Mouse (Mus musculus) CD4-positive helper T cell, adult 2 months (primary cell): ENCODE results near the gene Hic2.
A peak's percentile ranks its signal among the peaks of the same experiment; 100 is the strongest.
"Not testable (repeated sequence)": the region's sequence is repeated elsewhere in the genome, so short reads cannot be mapped to it uniquely, and the experiment has no call there.

Source experiments
- DNase-seq: peaks from one replicate; pipeline ENCODE4 v3.0.0-alpha.2; 2012; ENCODE audit warnings: low read depth, missing footprints, low spot score

Gene Hic2

DNA sequence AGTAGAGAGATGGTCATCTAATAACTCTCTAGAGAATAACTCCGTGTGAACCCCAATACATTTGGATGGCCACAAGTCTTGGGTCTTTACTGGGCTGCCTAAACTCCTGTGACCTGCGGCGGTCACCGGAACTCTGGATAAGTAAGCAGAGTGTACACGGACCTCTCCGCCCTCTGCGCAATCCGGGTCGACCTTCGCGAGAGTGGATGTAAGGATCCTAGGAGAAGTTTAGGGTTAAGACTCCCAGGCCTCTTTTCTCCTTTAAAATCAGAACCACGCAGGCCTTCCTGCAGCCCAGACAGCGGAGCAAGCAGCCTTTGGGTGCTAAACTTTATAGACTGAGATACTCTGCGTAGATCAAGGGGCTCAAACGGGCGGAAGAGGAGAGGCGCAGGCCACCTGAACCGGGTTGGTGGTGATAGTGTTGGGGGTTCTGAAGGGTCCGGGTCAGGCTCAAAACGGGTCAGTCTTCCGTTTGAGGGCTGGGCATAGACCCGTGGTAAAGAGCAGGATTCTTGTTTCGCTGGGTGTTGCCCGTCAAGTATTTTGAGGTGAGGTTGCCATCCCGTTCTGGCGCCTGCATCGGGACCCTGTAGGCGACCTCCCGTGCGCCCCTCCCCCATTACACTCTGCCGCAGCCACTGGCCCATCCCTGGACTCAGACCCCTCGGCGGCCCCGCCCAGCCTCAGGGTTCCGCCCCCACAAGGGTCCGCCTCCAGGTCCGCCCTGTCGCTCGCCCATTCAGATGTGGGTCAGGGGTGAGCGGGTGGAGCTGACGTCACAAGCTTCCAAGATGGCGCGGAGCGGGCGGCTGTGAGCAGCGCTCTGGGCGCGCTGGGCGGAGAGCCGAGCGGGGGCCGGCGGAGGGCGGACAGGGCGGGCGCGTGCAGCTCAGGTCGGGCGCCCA lies at the start of gene Hic2:
TSS of gene Hic2 (plus strand) at position 779 of the 908 bp plus-strand sequence.
- DNase-seq = peak; percentile 91

DNA sequence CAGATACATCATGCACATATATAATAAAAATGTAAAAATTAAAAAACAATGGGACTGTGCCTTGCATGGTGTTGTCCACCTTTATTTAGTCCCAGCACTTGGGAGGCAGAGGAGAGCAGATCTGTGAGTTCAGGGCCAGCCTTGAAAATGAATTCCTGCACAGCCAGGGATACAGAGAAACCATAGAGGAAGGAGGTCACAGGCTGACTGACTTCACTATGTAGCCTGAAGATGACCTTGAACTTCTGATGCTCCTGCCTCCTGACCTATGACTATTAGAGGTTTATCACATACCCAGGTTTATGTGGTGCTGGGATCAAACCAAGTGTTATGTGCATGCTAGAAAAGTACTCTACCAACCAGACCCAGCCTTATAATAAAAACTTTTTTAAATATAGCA lies 47.9 kb upstream of the Hic2 start:
- DNase-seq = no peak

DNA sequence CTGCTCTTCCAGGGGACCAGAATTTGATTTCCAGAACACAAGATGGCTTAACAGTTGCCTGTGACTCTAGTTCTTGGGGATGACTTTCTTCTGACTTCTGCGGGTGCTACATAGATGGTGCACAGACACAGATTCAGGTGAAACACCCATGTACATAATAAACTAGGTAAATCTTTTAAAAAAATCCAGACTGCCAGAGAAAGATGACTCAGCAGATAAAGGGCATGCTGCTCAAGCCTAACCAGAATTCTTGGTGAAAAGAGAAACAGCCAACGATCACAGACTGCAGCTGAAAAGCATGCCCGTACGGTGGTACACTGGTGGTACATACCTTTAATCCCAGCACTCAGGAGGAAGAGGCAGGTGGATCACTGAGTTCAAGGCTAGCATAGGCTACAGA lies 39.5 kb upstream of the Hic2 start:
- DNase-seq = no peak

DNA sequence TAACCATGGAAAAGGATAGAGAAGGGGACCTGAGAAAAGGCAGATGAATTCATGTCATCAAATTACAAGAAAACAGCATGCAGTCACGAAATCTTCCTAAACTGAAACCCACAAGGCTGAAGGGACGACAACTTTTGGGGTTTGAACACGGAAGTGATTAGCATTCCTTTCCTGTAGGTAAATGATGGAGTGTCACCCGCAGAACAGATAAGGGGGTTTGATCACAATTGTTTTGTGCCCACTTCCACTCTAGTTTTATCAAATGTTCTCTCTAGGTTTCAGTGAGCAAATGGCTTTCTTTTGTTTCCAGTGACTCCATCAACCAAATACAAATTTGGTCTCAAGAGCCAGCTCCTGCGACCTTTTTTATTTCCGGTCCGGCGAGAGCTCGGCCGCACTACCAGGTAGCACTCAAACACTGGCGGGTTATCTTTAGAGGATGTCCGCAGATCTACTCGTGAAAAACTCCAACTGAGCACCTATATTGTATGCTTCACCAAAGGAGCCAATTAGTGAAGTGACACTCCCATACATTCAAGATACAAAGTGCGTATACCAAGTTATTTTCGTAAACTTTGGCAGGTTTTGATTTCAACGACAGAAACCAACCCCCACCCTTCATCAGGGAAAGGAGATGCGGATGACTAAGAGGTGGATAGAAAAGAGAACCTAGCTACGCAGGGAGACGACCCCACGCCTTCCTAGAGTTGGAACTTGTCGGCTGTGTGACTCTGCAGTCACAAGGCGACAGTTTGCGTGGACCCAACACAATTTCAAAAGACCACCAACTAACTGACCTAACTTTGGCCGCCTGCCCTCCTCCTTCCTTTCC lies 33.0 kb upstream of the Hic2 start:
- peak; percentile 55 for DNase-seq

DNA sequence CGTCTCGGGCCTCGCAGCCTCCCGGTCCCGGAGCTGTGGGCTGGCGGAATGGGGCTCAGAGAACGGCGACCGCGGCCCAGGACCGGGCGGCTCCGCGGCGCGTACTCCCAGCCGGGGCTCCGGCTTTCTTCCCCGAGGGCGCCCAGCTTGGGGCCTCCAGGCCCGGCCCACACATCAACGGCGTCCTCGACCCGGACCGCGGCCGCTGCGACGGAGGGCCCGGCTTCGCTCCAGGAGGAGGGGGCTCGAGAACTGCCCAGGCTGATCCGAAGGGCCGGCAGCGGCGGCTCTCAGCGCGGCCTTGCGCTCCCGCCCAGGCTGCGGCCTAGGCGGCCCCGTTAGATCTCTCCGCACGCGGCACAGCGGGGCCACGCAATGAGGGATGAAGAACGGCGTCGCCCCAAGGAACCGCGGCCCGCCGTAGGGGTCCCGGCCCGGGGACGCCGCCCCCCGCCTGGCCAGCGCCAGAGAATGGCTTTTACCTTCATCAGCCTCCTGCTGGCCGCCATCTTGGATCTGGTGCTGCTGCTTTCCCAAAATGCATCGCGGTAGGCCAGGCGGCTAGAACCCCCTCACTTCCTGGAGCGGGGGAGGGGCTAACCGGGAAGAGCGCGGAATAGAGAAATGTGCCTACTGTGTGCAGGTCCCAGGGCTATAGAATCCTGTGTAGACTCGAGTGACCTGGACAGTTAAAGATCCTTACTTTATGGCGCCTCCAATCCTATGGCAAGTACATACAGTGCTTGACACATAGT lies 32.2 kb upstream of the Hic2 start:
- DNase-seq = peak; percentile 87

DNA sequence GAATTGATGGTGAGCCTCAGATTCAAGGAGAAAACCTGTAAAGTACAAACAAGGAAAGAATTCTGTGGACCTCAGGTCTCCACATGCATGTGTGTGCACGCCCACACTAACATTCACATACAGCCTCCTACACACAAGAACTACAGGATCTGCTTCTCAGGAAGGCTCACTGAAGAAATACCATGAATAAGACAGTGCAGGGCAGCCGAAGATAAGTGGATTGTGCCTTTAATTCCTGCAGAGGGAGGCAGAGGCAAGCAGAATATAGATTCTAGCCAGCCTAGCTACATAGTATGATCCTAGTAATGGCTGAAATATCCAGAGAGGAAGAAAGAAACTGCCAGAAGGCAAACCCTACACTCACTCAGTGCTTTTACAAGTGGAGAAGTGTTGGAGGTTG lies 31.4 kb upstream of the Hic2 start:
- DNase-seq = peak; percentile 28

DNA sequence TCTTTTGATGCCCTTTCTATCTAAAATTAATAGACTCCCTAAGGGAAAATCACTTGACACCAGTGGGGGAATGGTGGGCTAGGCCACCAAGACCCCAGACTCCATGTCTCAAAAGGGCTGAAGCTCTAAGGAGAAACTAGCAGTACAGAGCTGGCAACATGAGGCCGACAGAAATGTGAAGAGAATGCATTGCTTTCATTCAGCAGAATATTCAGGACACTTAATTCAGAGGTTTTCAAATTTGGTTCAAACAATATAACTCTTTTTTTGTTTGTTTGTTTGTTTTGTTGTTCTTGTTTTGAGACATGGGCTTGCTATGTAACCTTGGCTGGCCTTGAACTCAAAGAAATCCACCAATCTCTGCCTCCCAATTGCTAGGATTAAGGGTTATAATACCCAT lies 30.8 kb upstream of the Hic2 start, which contains the start of gene Ube2l3:
TSS of gene Ube2l3 (minus strand) at position 101 of the 400 bp plus-strand sequence.
- no peak for DNase-seq

DNA sequence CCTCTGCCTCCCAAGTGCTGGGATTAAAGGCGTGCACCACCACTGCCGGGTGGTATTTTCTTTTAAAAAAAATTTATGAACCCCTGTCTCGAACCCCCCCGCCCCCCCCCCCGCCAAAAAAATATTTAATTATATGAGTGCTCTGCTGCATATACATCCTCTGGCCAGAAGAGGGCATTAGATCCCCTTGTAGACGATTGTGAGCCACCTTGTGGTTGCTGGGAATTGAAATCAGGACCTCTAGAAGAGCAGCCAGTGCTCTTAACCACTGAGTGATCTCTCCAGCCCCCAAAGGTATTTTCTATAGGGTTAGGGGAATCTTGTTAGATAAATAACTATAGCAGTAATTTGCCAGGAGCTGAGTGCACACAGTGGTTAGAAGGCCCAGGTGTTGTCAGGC lies 28.4 kb upstream of the Hic2 start:
- peak; percentile 79 for DNase-seq

DNA sequence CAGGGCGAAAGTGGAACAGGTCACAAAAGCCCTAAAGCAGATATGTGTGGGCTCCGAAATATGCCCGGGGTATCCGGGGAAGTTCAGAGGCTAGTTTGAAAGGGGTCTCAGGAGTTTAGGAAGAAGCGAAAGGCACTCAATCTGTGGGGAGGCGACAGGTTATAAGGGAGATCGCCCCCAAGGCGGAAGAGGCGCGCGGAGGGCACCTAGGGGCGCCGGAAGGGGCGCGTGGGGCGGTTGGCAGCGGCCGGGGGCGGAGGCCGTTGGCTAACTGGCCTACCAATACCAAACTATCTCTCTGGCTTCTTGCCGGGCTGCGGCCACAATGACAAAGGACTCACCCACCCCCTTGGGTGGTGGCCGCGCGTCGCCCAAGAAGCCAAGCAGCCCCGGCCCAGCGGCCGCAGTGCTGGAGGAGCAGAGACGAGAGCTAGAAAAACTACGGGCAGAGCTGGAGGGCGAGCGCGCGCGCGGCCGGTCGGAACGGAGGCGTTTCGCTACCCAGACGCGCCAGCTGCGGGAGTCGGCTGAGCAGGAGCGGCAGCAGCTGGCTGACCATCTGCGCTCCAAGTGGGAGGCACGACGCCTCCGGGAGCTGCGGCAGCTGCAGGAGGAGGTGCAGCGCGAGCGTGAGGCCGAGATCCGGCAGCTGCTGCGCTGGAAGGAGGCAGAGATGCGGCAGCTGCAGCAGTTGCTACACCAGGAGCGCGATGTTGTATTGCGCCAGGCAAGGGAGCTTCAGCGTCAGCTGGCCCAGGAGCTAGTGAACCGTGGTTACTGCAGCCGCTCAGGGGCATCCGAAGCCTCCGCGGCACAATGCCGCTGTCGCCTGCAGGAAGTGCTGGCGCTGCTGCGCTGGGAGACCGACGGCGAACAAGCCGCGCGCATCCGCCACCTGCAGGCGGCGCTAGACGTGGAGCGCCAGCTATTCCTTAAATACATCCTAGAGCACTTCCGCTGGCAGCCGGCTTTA lies 24.7 kb upstream of the Hic2 start, which contains the start of gene Rimbp3:
TSS of gene Rimbp3 (plus strand) at position 215 of the 973 bp plus-strand sequence.
- DNase-seq = peak; percentile 86

DNA sequence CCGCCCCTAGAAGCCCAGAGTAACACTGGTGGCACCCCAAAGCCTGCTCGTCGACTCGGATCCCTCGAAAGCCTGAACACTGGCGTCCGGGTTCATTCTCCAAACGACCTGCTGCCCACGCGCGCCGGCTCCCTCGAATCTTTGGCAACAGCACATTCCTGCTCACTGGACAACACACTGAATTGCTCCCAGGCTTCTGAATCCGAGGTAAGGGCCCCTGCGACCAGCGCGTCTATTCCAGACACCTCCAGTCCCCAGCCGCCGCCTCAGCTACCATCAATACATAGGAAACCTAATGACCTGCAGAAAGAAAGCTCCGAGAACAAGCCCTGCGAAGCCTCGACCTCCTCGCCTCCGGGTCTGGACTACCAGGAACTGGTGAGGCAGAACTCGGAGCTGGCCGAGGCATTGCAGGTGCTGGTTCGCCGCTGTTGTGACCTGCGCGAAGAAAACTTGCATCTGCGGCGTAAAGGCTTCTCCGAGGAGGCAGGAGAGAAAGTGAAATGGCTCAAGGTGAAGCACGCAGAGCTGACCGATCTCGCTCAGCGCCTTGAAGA lies 23.9 kb upstream of the Hic2 start:
- DNase-seq = peak; percentile 36

DNA sequence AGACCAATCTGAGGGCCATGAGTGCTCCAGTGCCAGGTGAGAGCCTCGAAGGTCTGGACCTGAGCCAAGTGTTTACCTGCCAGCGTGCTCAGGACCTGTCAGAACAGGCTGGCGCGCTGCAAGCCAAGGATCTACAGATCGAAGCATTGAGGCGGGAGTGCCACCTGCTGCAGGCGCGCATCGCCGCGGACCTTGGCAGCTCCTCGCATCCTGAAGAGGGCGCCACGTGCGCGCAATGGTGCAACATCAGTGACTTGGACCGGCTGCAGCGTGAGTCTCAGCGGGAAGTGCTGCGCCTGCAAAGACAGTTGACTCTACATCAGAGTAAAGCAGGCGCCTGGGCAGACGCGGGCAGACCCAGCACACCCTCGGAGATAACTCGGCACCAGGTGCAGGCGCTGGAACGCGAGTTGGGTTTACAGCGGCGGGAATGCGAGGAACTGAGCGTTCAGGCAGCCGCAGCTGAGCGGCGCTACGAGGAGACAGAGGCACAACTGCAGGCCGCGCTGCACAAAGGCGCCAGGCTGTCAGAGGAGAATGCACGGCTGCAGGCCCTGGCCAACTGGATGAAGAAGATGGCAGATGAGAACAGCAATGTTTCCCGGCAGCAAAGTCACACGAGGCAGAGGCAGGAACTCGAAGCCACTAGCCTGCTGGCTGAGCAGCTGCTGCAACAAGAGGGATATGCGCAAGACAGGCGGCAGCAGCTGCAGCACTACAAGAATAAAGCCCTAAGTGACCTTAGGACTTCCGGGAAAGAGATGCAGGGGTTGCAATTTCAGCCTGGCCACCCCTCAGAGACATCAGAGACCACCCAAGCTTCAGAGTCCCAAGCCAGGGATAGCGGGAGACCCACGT lies 23.2 kb upstream of the Hic2 start:
- peak; percentile 90 for DNase-seq

DNA sequence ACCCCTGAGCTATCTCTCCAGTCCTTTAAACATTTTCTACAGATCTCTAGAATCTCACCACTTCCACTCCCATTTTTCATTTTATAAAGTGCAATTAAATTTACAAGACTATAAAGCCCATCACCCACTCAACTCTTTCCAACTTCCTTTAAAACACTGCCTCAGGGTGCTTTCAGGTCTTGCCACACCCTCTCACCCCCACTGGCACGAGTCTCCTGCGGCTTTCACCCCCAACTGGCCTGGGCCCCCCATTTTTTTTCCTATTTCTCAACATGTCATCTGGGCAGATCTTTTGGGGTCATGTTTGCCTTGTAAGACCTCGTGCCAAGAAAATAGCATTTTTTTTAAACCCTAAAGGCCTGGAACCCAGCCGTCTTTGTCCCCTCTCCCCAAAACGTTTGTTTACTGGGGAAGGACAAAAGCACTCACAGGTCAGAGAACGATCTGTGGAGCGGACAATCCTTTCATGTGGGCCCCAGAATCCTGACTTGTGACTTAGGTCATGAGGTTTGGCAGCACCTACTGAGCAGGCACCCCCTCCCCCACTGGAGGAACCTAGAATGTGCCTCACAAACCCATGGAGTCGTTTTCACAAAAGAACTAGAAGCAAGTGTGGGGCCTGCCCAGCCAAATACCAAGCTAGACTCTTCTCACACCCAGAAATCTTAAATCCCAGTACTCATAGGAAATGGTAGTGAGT lies 16.3 kb upstream of the Hic2 start:
- no peak for DNase-seq

DNA sequence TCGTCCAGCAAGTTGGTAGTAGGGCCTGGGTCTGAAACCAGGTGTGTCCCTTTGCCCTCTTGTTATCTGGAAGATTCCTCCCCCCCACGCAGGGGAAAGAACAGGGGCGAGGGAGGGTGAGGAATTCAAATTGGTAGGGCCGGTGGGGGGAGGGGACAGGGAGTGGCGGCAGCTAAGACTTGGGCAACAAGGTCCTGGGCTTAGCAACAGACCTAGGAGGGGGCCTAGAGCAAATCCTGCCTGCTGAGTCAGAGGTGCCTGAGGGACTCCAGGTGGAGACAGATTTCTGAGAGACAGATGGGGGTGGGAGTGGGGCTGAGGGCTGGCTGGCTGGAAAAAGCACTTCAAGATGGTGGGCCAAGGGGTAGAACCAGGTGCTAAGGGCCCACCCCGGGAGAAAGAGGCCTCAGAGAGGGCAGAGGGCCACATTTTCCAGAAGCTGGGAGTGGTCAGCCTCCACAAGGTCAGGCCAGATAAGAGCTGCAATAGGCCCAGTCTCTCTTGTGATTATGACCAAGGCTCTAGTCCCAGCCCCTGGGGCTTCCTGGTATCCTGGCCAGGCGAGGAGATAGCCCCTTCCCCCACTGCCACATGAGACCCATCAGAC lies 13.1 kb upstream of the Hic2 start:
- no peak for DNase-seq

DNA sequence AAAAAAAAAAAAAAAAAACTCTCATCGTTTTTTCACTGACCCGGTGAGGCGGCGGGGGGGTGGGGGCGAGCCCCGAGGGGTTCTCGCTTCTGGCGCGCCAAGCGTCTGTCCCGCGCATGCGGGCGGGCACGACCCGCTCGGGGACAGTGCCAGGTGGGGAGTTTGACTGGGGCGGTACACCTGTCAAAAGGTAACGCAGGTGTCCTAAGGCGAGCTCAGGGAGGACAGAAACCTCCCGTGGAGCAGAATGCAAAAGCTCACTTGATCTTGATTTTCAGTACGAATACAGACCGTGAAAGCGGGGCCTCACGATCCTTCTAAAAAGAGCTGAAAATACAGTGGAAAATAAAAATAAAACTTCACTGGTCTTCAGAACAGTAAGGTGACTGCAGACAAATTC lies 11.2 kb upstream of the Hic2 start:
- DNase-seq = peak; percentile 88

DNA sequence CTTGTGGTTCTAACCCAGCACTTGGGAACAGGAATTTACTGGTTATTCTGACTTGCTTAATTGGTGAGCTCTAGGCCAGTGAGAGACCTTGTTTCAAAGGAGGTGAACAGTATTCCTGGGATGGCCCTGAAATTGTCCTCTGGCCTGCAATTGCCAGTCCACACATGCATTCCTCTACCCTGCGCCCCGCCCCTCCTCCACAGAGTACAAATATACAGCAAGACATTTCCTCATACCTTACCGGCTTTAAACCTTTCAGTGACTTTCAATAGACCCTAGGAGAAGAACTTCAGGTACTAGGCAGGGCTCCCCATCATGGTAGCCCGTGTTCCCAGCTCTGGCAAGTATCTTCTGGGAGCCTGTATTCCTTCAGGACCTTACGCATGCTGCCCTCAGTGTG lies 7.8 kb upstream of the Hic2 start:
- DNase-seq = no peak

DNA sequence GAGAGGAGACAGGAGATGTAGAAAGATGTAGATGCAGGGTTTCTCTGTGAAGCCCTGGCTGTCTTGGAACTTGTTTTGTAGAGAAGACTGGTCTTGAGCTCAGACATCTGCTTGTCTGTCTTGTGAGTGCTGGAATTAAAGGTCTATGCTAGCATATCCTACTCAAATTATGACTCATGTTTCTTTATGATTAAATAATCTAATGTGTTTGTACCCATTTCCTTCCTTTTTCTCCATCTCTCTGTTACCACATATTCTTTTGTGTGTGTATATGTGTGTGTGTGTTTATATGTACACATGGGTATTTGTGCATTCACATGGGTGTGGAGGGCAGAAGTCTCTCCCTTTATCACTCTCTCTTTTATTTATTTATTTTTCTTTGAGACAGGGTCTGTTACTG lies 6.9 kb upstream of the Hic2 start:
- no peak for DNase-seq

DNA sequence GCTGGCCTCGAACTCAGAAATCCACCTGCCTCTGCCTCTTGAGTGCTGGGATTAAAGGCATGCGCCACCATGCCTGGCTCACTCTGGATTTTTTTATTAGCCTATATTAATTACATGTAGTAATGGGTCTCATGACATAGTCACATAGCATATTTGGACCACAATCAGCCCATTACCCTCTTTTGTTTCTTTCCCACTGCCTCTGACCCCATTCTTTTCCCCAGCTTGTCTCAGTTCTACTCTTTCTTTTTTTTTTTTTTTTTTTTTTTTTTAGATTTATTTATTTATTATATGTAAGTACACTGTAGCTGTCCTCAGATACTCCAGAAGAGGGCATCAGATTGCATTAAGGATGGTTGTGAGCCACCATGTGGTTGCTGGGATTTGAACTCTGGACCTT lies 1.8 kb upstream of the Hic2 start:
- DNase-seq = not testable (repeated sequence)
